Mouse (Mus musculus): ENCODE data around the gene Ldb2.

Gene Ldb2

GRCm38 (mm10) chr5:44543472-44544132 is 255.9 kb downstream of the Ldb2 start:
- no peaks in the 10 kb centered on the region for H3K9me3 ChIP-seq (ENCODE audit: low read length)
- no peak for TF ChIP-seq POU5F1 (IDR thresholded peaks at IDR 0.05; ENCODE audit: borderline replicate concordance, low read length)
- no peak for TF ChIP-seq NANOG (IDR thresholded peaks at IDR 0.05; ENCODE audit: borderline replicate concordance, low read length)
- no peak for TF ChIP-seq CTCF (conservative IDR thresholded peaks at IDR 0.05; ENCODE audit: low read length)
- H3K27me3 ChIP-seq (ENCODE audit: insufficient read depth, low read length) = no peaks in the 10 kb centered on the region
- no peaks in the 10 kb centered on the region for H3K36me3 ChIP-seq (ENCODE audit: insufficient read depth, low read length)
- H3K4me1 ChIP-seq (replicated peaks; ENCODE audit: low read depth, low read length) = no peaks in the 10 kb centered on the region
- no peak overlapping the region for H3K4me3 ChIP-seq (replicated peaks; ENCODE audit: low read length)

DNA sequence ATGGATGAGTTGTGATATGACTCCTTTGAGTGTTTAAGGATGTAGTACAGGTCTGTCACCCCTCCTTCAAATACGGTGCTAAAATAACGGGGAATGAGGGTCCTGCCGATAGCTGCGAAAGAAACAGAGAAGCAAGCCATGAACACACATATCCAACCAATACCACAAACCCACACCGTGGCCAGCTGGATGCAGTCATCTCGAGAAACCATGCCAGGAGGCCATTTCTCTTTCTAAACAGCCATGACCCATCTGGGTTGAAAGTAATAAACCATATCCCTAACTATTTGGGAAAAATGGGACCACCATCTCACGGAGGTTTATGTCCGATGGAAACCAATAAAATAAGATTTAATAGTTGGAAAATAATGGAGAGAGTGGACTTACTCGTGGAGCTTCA is 257.7 kb downstream of the Ldb2 start:
- TF ChIP-seq POU5F1 (IDR thresholded peaks at IDR 0.05; ENCODE audit: borderline replicate concordance, low read length) = no peak
- no peak for TF ChIP-seq NANOG (IDR thresholded peaks at IDR 0.05; ENCODE audit: borderline replicate concordance, low read length)
- no peak for TF ChIP-seq CTCF (conservative IDR thresholded peaks at IDR 0.05; ENCODE audit: low read length)
- Histone ChIP-seq H3K9me3 (ENCODE audit: low read length) (no peaks in the 10 kb centered on the region), H3K4me1 (replicated peaks; ENCODE audit: low read depth, low read length) (no peaks in the 10 kb centered on the region), H3K4me3 (replicated peaks; ENCODE audit: low read length) (no peak overlapping the region), H3K27me3 (ENCODE audit: insufficient read depth, low read length) (no peaks in the 10 kb centered on the region), H3K36me3 (ENCODE audit: insufficient read depth, low read length) (no peaks in the 10 kb centered on the region)

GRCm38 (mm10) chr5:44538687-44539086 is 260.8 kb downstream of the Ldb2 start:
- Histone ChIP-seq H3K9me3 (ENCODE audit: low read length) (no peaks in the 10 kb centered on the region), H3K27me3 (ENCODE audit: insufficient read depth, low read length) (no peaks in the 10 kb centered on the region), H3K4me1 (replicated peaks; ENCODE audit: low read depth, low read length) (no peaks in the 10 kb centered on the region), H3K36me3 (ENCODE audit: insufficient read depth, low read length) (no peaks in the 10 kb centered on the region), H3K4me3 (replicated peaks; ENCODE audit: low read length) (no peak overlapping the region)
- TF ChIP-seq CTCF (conservative IDR thresholded peaks at IDR 0.05; ENCODE audit: low read length) (no peak), NANOG (IDR thresholded peaks at IDR 0.05; ENCODE audit: borderline replicate concordance, low read length) (no peak), POU5F1 (IDR thresholded peaks at IDR 0.05; ENCODE audit: borderline replicate concordance, low read length) (no peak)

DNA sequence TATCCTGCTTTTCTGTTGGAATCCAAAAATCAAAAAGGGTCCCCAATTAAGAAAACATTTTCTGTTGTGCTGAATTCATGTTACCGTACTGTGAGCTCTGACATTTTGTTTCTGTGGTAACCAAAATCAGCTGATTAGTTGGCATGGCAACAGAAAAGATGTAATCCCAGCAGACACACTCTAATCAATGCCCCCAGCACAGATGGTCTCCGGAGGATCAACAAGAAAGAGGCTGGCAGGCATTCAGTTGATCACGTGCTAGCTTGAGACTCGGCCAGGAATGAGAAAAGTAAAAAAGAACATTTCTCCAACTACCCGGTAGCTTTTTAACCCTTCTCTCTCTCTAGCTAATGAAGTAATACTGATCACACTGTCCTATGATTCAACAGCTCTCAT is 261.5 kb downstream of the Ldb2 start:
- H3K9me3 ChIP-seq (ENCODE audit: low read length) = no peaks in the 10 kb centered on the region
- H3K36me3 ChIP-seq (ENCODE audit: insufficient read depth, low read length) = no peaks in the 10 kb centered on the region
- H3K27me3 ChIP-seq (ENCODE audit: insufficient read depth, low read length) = no peaks in the 10 kb centered on the region
- H3K4me3 ChIP-seq (replicated peaks; ENCODE audit: low read length) = no peak overlapping the region
- H3K4me1 ChIP-seq (replicated peaks; ENCODE audit: low read depth, low read length) = no peaks in the 10 kb centered on the region
- no peak for TF ChIP-seq CTCF (conservative IDR thresholded peaks at IDR 0.05; ENCODE audit: low read length)
- no peak for TF ChIP-seq POU5F1 (IDR thresholded peaks at IDR 0.05; ENCODE audit: borderline replicate concordance, low read length)
- TF ChIP-seq NANOG (IDR thresholded peaks at IDR 0.05; ENCODE audit: borderline replicate concordance, low read length) = no peak

GRCm38 (mm10) chr5:44537316-44537999 is 262.0 kb downstream of the Ldb2 start:
- H3K27me3 ChIP-seq (ENCODE audit: insufficient read depth, low read length) = no peaks in the 10 kb centered on the region
- H3K4me3 ChIP-seq (replicated peaks; ENCODE audit: low read length) = no peak overlapping the region
- no peaks in the 10 kb centered on the region for H3K4me1 ChIP-seq (replicated peaks; ENCODE audit: low read depth, low read length)
- no peaks in the 10 kb centered on the region for H3K9me3 ChIP-seq (ENCODE audit: low read length)
- TF ChIP-seq CTCF (conservative IDR thresholded peaks at IDR 0.05; ENCODE audit: low read length) (no peak), NANOG (IDR thresholded peaks at IDR 0.05; ENCODE audit: borderline replicate concordance, low read length) (no peak), POU5F1 (IDR thresholded peaks at IDR 0.05; ENCODE audit: borderline replicate concordance, low read length) (no peak)
- H3K36me3 ChIP-seq (ENCODE audit: insufficient read depth, low read length) = no peaks in the 10 kb centered on the region

DNA sequence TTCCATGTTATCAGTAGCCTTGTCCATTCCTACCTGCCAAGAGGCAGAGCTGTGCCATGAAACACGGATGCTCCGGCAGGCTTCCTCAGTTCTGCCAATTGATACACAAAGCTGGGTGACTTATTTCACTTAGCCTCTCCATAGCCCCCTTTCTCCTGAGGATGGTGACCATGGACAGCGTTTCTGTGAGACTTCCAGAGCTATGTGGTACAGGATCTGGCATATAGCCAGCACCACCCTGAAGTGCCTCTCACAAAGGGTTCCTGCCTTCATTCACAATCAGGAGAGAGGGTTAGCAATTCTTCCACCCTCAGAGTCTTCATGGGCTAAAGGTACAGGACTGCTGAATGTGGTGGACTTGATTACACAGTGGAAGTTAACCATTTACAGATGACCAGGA is 270.0 kb downstream of the Ldb2 start:
- Histone ChIP-seq H3K27me3 (ENCODE audit: insufficient read depth, low read length) (no peaks in the 10 kb centered on the region), H3K9me3 (ENCODE audit: low read length) (no peaks in the 10 kb centered on the region), H3K4me1 (replicated peaks; ENCODE audit: low read depth, low read length) (no peaks in the 10 kb centered on the region), H3K4me3 (replicated peaks; ENCODE audit: low read length) (no peak overlapping the region), H3K36me3 (ENCODE audit: insufficient read depth, low read length) (no peaks in the 10 kb centered on the region)
- TF ChIP-seq NANOG (IDR thresholded peaks at IDR 0.05; ENCODE audit: borderline replicate concordance, low read length) (no peak), POU5F1 (IDR thresholded peaks at IDR 0.05; ENCODE audit: borderline replicate concordance, low read length) (no peak), CTCF (conservative IDR thresholded peaks at IDR 0.05; ENCODE audit: low read length) (no peak)

DNA sequence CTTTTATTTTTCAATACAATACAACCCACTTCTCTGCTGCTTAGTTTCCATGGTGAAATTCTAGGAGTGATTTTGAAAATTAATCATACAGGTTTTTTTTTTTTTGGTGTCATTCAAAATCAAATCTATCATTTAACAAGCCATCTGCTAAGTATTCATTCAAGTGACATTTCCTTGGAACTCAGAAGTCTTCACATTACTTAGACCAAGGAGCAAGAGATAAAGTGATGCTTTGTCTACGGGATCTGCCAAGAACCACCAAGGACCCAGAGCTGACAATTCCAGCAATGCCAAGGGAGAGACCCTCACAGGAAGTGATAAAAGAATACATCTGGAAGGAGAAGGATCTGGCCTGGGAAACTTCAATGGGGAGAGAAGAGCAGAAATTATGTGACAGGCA is 270.5 kb downstream of the Ldb2 start:
- H3K4me1 ChIP-seq (replicated peaks; ENCODE audit: low read depth, low read length) = no peaks in the 10 kb centered on the region
- no peaks in the 10 kb centered on the region for H3K9me3 ChIP-seq (ENCODE audit: low read length)
- TF ChIP-seq NANOG (IDR thresholded peaks at IDR 0.05; ENCODE audit: borderline replicate concordance, low read length) (no peak), POU5F1 (IDR thresholded peaks at IDR 0.05; ENCODE audit: borderline replicate concordance, low read length) (no peak), CTCF (conservative IDR thresholded peaks at IDR 0.05; ENCODE audit: low read length) (no peak)
- no peak overlapping the region for H3K4me3 ChIP-seq (replicated peaks; ENCODE audit: low read length)
- H3K36me3 ChIP-seq (ENCODE audit: insufficient read depth, low read length) = no peaks in the 10 kb centered on the region
- no peaks in the 10 kb centered on the region for H3K27me3 ChIP-seq (ENCODE audit: insufficient read depth, low read length)

- no peak overlapping the region for H3K4me3 ChIP-seq (replicated peaks; ENCODE audit: low read length)
- no peaks in the 10 kb centered on the region for H3K36me3 ChIP-seq (ENCODE audit: insufficient read depth, low read length)
- 0 out of 2 replicates have a peak, but pooled peaks cover 6% of the 10 kb centered on the region for H3K9me3 ChIP-seq (ENCODE audit: low read length)
- no peaks in the 10 kb centered on the region for H3K4me1 ChIP-seq (replicated peaks; ENCODE audit: low read depth, low read length)
- no peak for TF ChIP-seq NANOG (IDR thresholded peaks at IDR 0.05; ENCODE audit: borderline replicate concordance, low read length)
- TF ChIP-seq POU5F1 (IDR thresholded peaks at IDR 0.05; ENCODE audit: borderline replicate concordance, low read length) = no peak
- no peak for TF ChIP-seq CTCF (conservative IDR thresholded peaks at IDR 0.05; ENCODE audit: low read length)
- no peaks in the 10 kb centered on the region for H3K27me3 ChIP-seq (ENCODE audit: insufficient read depth, low read length)
Observed at GRCm38 (mm10) chr5:44505221-44505620, 294.3 kb downstream of the Ldb2 start.
